Mouse (Mus musculus) retina, postnatal 1 day (tissue): ENCODE data around the gene Ak2.

ENCODE experiments used
- DNase-seq: peaks from one replicate; pipeline ENCODE4 v3.0.0-alpha.2; 2012

Gene Ak2

DNA sequence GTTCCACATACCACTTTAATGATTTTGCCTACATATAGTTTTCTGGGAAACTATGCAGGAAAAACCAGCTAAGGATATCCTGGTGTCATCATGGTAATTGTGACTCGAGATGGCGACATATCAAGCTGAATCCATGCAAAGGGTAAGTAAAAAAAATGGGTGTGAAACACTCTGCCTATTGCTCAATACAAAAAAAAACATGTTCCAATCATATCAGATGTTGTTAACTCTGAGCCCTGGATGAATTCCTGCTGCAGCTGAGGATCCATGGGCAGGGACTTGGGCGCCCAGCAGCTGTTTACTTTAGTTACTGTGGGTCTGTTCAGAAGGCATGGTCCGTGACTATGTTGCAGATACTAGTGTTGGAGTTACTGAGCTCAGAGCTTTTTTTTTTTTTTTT, 15.2 kb upstream of the Ak2 start:
- DNase-seq, result no peak

DNA sequence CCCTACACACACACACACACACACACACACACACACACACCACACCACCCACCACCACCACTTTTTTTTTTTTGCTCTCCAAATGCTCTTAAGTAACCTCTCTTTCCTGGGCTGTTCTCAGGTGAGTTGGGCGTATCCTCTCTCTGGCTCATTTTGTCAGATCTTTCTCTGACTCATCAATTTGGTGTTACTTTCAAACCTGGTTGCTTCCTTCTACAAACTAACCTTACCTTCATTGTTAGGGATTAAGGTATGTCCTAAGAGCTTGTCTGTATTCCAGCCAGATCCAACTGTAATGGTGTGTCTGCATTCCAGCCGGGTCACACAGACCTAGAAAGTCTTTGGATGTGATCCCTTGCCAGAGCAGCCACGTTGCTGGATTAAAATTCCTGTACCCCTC, 14.5 kb upstream of the Ak2 start:
- no peak for DNase-seq

DNA sequence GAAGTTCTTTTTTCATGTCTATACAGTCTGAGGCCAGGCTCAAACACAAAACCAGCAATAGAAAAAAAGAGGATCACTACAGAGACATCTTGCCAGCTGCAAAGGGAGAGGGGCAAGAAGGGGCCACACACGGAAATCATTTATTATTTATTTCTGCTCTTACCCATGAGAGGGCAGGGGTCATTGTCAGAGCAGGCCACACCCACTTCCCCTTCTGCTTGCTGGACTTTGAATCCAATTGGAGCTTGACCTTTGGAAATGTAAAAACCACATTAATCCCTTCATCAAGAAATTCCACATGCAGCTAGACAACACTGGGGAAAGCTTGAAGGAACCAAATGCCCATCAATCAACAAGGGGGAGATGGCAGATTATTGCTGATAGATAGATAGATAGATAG, 13.1 kb upstream of the Ak2 start:
- no peak for DNase-seq

DNA sequence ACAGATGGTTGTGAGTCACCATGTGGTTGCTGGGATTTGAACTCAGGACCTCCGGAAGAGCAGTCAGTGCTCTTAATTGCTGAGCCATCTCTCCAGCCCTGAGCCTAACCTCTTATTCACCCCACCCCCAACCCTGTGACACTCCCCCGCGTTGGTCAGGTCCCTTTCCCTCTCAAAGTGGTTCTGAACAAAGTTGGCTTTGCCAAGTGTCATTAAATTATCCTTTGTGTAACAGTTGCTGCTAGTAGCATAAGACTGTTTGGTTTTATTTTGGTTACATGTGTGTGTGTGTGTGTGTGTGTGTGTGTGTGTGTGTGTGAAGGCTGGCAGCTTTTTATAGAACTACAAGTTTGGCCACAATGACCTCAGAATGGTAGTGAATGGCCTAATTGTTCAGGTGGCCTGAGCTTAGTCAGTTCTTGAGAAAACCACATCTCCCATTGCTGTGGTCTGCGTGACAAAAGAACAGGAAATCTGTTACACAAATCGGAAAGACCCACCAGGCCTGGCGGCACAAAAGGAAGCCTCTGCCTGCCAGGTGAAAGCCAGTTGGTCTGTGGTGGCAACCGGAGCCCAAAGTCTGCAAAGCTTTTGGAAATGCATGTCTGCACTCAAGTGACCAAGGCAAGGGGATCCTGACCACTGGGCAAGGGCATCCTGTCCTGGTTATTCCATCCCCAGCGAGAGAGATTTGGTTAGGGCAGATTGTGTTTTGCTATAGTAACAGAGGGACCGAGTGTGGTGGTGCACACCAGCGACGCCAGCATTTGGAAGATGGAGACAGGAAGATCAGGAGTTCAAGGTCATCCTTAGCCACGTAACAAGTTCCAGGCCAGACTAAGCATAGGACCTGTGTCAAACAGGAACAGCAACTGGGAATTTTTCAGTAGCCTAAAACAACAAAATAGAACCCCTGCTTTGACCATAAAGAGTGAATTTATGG, 10.6 kb upstream of the Ak2 start:
- DNase-seq, result no peak

GRCm38 (mm10) chr4:128981833-128982180, 10.0 kb upstream of the Ak2 start:
- DNase-seq, result no peak

- DNase-seq, result no peak
Measured at GRCm38 (mm10) chr4:128983151-128983550, 8.6 kb upstream of the Ak2 start.

DNA sequence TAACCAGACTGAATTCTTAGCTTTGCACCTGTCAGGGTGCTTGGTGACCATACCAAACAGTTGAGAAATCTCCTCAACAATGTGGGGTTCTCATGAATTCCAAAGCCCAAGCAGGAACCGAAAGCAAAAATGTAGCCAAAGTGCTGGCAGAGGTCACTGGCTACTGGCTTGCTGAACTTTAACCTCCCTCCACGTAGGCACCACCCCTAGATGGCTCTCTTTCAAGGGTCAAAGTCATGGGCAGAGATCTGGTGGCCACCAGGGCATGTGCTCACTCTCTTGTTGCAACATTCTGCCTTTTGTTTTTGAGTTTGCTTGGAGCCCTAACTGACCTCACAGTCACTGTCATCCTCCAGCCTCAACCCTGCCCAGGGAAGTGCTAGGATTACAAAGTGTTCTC, 8.1 kb upstream of the Ak2 start:
- no peak for DNase-seq

DNA sequence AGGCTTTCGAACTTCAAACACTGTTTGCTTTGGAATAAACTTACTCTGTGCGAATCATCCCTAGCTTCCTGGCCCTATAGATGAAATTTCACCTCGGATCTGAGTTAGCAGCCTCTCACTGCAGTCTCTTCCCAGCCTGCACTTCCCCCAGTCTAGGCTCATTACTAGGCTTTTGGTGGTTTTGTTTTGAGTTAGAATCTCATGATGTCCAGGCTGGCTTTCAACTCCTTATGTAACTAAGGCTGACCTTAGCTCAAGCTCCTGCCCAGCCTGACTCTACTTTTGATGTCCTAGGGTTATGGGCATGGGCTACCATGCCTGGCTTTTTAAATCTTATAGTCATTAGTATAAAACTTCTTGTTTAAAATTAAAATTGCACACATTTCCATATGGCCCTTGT, 7.2 kb upstream of the Ak2 start:
- DNase-seq, result no peak

GRCm38 (mm10) chr4:128988911-128989310, 2.8 kb upstream of the Ak2 start:
- DNase-seq, result no peak

GRCm38 (mm10) chr4:128989678-128990077, 2.1 kb upstream of the Ak2 start:
- no peak for DNase-seq

GRCm38 (mm10) chr4:128992176-128992575, 418 bp downstream of the Ak2 start:
- no peak for DNase-seq

DNA sequence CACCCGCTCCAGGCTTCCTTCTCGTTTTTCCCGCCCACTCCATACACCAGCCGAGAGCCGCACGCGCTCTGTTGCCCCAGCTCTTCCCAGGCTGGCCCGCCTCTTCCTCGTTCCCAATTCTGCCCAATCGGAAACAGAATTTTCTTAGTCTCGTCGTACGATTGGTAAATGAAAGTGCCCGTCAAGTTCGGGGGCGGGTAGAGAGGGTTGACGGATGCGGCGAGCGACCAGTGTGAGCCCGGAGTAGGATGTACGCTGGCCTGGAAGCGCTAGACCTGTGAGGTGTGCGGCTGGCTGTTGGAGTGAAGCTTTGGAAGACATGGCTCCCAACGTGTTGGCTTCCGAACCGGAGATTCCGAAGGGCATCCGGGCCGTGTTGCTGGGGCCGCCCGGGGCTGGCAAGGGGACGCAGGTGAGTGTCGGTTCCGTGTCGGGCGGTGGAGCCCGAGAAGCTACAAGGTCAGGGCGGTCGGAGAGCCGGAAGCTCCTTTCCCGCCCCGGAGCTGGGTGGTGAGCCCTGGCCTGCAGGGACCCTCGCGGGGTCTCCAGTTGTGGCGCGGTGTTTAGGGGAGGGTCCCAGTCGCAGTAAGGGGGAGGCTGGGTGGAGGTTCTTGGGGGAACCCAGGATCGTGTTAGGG, 1.4 kb downstream of the Ak2 start:
- peak; percentile 99 for DNase-seq

- DNase-seq, result peak; percentile 47
Measured at GRCm38 (mm10) chr4:128993675-128994074, 1.9 kb downstream of the Ak2 start.

- DNase-seq, result no peak
Measured at GRCm38 (mm10) chr4:128995238-128995637, 3.5 kb downstream of the Ak2 start.

- DNase-seq, result no peak
Measured at GRCm38 (mm10) chr4:128997258-128997657, 5.5 kb downstream of the Ak2 start.

DNA sequence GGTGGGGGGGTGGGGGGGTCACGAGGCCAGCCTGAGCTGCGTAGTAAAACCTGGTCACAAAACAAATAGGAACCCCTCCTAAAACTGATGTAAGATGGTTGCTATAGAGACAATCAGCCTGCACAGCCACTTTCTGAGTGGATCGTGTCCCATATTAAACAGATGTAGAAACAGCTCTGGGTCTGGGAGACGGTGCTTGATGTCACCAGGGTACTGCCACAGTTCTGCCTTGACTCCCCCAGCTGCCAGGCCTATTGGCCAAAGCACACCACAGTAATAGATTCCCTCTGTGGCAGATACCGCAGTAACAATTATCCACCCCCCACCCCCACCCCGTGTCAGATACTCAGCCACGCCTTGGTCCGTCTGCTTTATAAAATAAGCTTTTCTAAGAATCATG, 6.6 kb downstream of the Ak2 start:
- no peak for DNase-seq

- DNase-seq, result no peak
Measured at GRCm38 (mm10) chr4:129000786-129001185, 9.0 kb downstream of the Ak2 start.

DNA sequence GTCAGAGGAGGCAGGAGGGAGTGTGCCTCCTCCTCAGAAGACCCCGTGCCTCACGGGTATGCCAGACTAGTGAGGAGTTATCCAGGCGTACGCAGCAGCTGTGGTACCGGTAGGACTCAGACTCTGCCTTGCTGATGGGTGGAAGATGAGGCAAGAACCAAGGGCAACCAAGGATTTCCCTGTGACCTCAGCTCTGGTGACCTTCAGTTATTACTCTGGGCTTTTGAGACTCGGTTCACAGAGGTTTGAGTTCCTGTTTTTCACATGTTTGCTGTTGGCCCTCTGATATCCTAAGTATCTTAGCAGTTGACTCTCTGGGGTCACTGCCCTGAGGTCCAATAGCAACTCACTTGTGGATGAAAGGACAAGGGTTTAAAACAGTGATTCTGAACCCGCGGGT, 12.0 kb downstream of the Ak2 start:
- DNase-seq, result no peak

GRCm38 (mm10) chr4:129008006-129008519, 16.3 kb downstream of the Ak2 start:
- no peak for DNase-seq

DNA sequence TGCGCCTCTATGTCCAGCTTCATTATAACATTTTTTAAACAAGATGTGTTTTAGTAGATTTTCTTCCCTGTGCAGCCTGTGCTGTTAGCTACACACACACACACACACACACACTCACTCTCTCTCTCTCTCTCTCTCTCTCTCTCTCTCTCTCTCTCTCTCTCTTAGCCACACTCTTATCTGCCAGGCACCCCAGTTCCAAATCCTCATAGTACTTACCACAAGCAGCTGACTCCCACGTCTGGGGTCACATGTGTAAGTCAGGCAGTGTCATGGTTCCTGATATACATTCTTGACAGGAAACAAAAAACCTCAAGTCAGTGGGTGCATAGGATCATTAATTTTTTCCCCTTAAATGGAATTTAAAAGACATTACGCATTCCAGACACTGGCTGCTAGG, 16.9 kb downstream of the Ak2 start:
- DNase-seq, result no peak

DNA sequence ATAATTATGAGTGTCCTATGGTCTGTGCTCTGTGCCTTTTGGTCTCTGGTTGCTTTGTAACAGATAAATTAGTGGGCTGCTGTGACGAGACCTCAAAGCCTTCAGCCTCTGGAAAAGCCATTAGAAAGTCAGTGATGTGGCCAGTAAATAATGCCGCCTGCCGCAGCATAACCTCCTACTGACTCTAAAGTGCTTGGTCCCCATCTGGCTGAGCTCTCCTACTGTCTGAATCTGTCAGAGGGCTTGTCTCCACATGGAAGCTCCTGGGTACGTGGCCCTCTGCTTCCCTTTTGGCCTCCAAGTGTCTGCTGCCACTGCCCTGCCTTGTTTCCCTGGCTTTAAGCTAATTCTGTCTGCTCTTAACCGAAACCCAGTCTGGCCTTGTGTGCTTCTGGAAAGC, 17.8 kb downstream of the Ak2 start:
- DNase-seq, result no peak

DNA sequence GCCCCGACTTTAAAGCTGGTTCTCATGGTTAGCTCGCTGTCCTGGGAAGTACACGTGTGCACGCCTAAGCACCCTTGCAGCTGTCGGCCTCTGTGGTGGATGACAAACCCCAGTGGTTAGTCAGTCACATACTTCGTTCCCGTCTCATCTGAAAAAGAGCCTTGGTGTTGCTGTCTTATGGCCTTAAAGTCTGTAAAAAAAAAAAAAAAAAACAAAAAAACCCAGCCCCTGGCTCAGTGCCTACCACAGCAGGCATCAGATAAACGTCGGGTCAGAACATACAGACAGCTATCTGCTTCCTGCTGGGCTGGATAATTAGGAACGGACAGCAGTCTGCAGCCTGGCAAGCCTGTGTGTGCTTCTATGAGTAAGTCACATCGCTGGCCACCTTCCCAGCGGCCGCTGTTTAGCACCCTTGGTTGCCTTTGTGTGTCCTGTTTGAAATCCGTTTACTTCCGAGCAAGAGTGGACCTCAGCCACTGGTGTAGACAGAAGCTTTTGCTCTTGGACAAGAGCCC, 19.9 kb downstream of the Ak2 start:
- peak; percentile 48 for DNase-seq

DNA sequence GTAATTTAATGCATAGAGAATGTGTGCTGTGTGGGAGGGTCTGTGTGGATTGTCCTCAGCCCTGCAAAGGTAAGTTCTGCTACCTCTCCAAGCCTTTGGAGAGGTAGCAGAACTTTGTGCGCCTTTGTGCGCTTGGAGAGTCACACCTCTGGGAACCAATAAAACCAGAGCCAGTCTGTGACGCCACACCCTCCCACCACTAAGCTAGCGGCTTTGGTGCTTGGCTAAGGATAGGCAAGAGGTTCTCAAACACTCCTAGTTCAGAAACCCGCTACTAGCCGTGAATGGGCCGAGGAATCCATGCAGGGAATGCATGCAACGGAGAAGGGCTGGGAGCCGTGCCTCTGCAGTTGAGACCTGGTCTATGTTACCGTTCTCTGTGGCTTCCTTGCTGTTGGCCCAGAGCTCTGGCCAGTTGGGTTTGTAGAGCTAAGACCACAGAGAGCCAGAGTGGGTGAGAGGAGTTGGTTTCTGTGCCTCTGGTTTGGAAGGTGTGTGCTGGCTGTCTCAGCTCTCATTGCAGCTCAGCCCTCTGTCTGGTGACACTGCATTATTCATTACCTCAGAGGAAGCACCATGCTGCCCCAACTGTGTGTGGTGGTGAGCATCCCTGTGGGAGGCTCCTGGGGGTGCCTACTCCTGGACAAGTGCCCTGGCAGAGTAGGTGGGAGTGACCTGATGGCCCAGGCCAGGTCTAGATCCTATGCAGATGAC, 21.6 kb downstream of the Ak2 start:
- no peak for DNase-seq
